Mouse (Mus musculus) lung, postnatal 14 days (tissue): Measurements from ENCODE around the gene Prkacb.
A peak's percentile ranks its signal among the peaks of the same experiment; 100 is the strongest.

Experiments
- DNase-seq: peaks from one replicate; pipeline ENCODE4 v3.0.0; 2021

Prkacb gene

DNA sequence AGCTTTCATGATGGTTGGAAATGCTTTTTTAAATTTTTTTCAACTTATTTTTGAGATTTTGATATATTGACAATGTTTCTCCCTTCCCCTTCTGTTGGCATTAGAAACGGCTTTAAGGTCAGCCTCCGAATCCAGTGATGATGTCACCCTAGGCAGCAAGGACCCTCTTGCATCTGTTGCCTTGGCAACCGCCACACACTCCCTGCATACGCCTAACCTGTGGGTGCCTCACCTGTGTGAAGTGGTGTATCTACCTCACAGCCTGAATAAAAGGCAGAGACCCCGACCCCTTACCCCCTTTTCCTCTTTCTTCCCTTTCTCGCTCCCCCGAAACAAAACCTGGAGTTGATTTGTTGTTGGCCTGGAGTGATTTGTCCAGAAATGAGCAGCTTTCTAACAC, 100.5 kb downstream of the Prkacb start:
- no peak for DNase-seq

DNA sequence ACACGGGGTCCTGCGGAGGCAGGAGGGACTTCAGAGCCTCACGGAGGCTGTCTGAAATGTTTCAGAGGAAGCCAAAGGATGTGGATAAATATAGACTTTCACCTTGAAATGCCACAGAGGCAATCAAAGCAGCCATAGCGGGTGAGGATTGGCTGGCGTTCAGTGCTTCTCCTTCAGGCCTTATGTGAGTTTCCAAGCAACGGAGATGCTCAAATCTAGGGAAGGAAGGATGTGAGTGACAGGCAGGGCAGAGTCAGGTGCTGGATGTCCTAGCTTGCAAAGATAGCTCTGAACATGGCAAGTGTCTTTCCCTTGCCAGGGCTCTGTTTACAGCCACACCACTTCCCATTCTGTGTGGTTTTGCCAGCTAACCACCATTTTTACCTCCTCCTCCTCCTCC, 101.2 kb downstream of the Prkacb start:
- DNase-seq = no peak

GRCm38 (mm10) chr3:146711084-146711483, 101.7 kb downstream of the Prkacb start:
- no peak for DNase-seq

- DNase-seq = no peak
Measured at GRCm38 (mm10) chr3:146709086-146709485, 103.7 kb downstream of the Prkacb start.

- DNase-seq = no peak
Measured at GRCm38 (mm10) chr3:146708381-146708780, 104.4 kb downstream of the Prkacb start.

GRCm38 (mm10) chr3:146704099-146704498, 108.7 kb downstream of the Prkacb start:
- no peak for DNase-seq

GRCm38 (mm10) chr3:146700051-146700450, 112.7 kb downstream of the Prkacb start:
- DNase-seq = no peak

GRCm38 (mm10) chr3:146698982-146699381, 113.8 kb downstream of the Prkacb start:
- DNase-seq = no peak

GRCm38 (mm10) chr3:146692547-146692946, 120.2 kb downstream of the Prkacb start:
- no peak for DNase-seq

- DNase-seq = no peak
Measured at GRCm38 (mm10) chr3:146687121-146687725, 125.6 kb downstream of the Prkacb start.

DNA sequence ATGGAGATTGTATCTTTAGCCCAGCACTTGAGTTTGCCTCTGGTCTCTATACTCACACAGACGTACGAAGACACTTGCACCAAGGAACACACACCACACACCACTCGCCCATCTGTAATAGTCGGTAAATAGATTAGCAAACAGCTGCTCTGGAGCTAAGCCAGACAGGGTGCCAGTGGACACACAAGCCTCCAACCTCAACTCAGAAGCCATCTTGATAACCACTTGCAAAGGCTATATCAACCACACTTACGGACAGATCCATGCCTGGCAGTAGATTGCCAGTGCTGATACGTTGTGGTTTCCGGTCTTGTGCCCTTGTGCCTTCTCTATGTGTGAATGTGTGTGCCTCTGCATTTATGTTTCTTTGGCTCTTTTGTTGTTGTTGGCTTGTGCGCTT, 126.4 kb downstream of the Prkacb start:
- DNase-seq = no peak

- peak; percentile 56 for DNase-seq
Measured at GRCm38 (mm10) chr3:146684811-146685675, 127.7 kb downstream of the Prkacb start, which contains the start of gene Samd13. TSS of gene Samd13 (minus strand) at chr3:146685592.

DNA sequence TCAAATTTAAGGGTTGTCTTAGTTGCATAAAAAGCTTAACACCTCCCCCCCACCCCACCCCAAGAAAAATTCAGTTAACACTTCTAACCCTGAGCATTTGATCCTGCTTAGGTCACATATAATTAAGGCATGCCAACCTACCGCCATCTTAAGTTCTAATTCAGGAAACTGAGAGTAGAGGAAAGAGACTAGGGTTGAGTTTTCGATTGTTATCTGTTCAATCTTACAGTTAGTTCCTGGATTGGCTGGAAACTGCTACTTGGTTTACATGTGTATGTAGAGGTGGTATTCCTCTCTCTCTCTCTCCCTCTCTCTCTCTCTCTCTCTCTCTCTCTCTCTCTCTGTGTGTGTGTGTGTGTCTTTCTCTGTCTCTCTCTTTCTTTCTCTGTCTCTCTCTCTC, 129.7 kb downstream of the Prkacb start:
- DNase-seq = no peak

- peak; percentile 41 for DNase-seq
Measured at GRCm38 (mm10) chr3:146682140-146682651, 130.6 kb downstream of the Prkacb start.

DNA sequence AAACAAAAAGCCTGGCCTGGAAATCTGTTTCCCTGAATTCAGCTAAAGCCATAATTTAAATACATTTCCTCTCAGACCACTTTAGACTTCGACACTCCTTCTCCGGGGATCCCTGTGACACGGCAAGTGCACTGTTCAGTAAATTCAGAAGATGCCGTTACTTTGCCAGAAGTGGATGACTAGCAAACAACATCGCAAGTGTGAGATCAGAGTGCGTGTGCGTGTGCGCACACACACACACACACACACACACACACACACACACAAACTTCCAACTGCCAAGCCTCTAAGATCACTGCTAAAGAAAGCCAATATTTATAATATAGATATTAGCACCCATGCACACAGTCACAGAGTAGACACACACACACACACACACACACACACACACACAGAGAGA, 131.1 kb downstream of the Prkacb start:
- no peak for DNase-seq

- no peak for DNase-seq
Measured at GRCm38 (mm10) chr3:146680625-146681024, 132.2 kb downstream of the Prkacb start.

- DNase-seq = no peak
Measured at GRCm38 (mm10) chr3:146679646-146680045, 133.1 kb downstream of the Prkacb start.
